Mouse (Mus musculus) ES-Bruce4 (cell line): ENCODE data around the gene Cyp8b1. TPM values are rescaled to one million over a fixed set of nuclear protein-coding genes. Genes with fewer than 3 reads are reported as not detected.

Experiments
- H3K27ac ChIP-seq: 2 replicates; pipeline ENCODE4 v1.5.1; 2012; ENCODE audit warnings: low read length, inconsistent platforms; ENCODE audit not compliant: insufficient read depth
- H3K27me3 ChIP-seq: 2 replicates; pipeline ENCODE4 v1.6.1; 2012; ENCODE audit warnings: mild to moderate bottlenecking, low read length, inconsistent platforms; ENCODE audit not compliant: control insufficient read depth, poor library complexity, insufficient read depth, severe bottlenecking
- H3K36me3 ChIP-seq: 2 replicates; pipeline ENCODE4 v1.6.1; 2012; ENCODE audit warnings: inconsistent platforms, mild to moderate bottlenecking, low read length, moderate library complexity; ENCODE audit not compliant: control insufficient read depth, poor library complexity, insufficient read depth, severe bottlenecking
- H3K4me1 ChIP-seq: one replicate; pipeline ENCODE4 v1.8.1; 2011; ENCODE audit warnings: low read length; ENCODE audit not compliant: control insufficient read depth, insufficient read depth
- H3K4me3 ChIP-seq: 2 replicates; pipeline ENCODE4 v1.5.1; 2011; ENCODE audit warnings: low read depth, mild to moderate bottlenecking, low read length
- H3K9ac ChIP-seq: 2 replicates; pipeline ENCODE4 v1.6.1; 2012; ENCODE audit warnings: low read depth, mild to moderate bottlenecking, inconsistent platforms; ENCODE audit not compliant: poor library complexity, severe bottlenecking
- H3K9me3 ChIP-seq: replicated peaks from 2 replicates; pipeline ENCODE4 v1.6.1; 2012; ENCODE audit warnings: mild to moderate bottlenecking, low read length, inconsistent platforms; ENCODE audit not compliant: control insufficient read depth, poor library complexity, insufficient read depth, severe bottlenecking
- CTCF ChIP-seq: IDR thresholded peaks from one replicate; pipeline ENCODE4 v1.8.1; 2011; ENCODE audit warnings: low read depth, low read length
- EP300 ChIP-seq: IDR thresholded peaks from 2 replicates; pipeline ENCODE4 v1.6.1; 2011; ENCODE audit warnings: low read depth, low read length; ENCODE audit not compliant: insufficient read depth
- POLR2A ChIP-seq: IDR thresholded peaks from one replicate; pipeline ENCODE4 v1.8.1; 2011; ENCODE audit warnings: low read length; ENCODE audit not compliant: insufficient read depth
- polyA plus RNA-seq: library from polyadenylated mRNA; stranded (reverse); fragments of >200 nt; gene quantifications from 2 replicates; pipeline ENCODE4 v1.2.4, GENCODE M21; 2011; ENCODE audit warnings: low read depth; ENCODE audit not compliant: missing spikeins, insufficient read depth, insufficient read length

The Cyp8b1 gene
- not detected in 2 replicates for polyA plus RNA-seq

GRCm38 (mm10) chr9:121916102-121916501 is at the start of gene Cyp8b1:
TSS of gene Cyp8b1 (minus strand) at chr9:121916305.
- Histone ChIP-seq H3K27ac (no peak within 1 kb of the TSS), H3K36me3 (no peaks in the 10 kb centered on the region), H3K9me3 (no peaks in the 10 kb centered on the region), H3K9ac (no peak within 1 kb of the TSS), H3K27me3 (no peaks in the 10 kb centered on the region), H3K4me1 (peaks cover 2% of the 10 kb centered on the region), H3K4me3 (no peak within 1 kb of the TSS)
- TF ChIP-seq POLR2A (no peak), CTCF (no peak), EP300 (no peak)

GRCm38 (mm10) chr9:121964941-121965340 is 48.8 kb upstream of the Cyp8b1 start:
- no peaks in the 10 kb centered on the region for H3K36me3 ChIP-seq
- H3K27me3 ChIP-seq = no peaks in the 10 kb centered on the region
- H3K4me1 ChIP-seq = no peaks in the 10 kb centered on the region
- H3K4me3 ChIP-seq = no peak overlapping the region
- no peak overlapping the region for H3K9ac ChIP-seq
- no peak for TF ChIP-seq CTCF
- no peak for TF ChIP-seq EP300
- no peak for TF ChIP-seq POLR2A
- no peaks in the 10 kb centered on the region for H3K9me3 ChIP-seq
- no peak overlapping the region for H3K27ac ChIP-seq

GRCm38 (mm10) chr9:121959966-121960635 is 44.0 kb upstream of the Cyp8b1 start:
- Histone ChIP-seq H3K4me3 (no peak overlapping the region), H3K27me3 (no peaks in the 10 kb centered on the region), H3K36me3 (no peaks in the 10 kb centered on the region), H3K4me1 (no peaks in the 10 kb centered on the region), H3K27ac (no peak overlapping the region), H3K9ac (no peak overlapping the region), H3K9me3 (no peaks in the 10 kb centered on the region)
- no peak for TF ChIP-seq CTCF
- TF ChIP-seq EP300 = no peak
- no peak for TF ChIP-seq POLR2A

- Histone ChIP-seq H3K36me3 (no peaks in the 10 kb centered on the region), H3K27ac (no peak overlapping the region), H3K4me3 (no peak overlapping the region), H3K9me3 (no peaks in the 10 kb centered on the region), H3K9ac (no peak overlapping the region), H3K27me3 (no peaks in the 10 kb centered on the region), H3K4me1 (no peaks in the 10 kb centered on the region)
- TF ChIP-seq EP300 = no peak
- no peak for TF ChIP-seq POLR2A
- TF ChIP-seq CTCF = no peak
Observed at GRCm38 (mm10) chr9:121952596-121952995, 36.5 kb upstream of the Cyp8b1 start.

- H3K4me3 ChIP-seq = peak overlapping the region; percentile 21
- H3K9me3 ChIP-seq = no peaks in the 10 kb centered on the region
- H3K4me1 ChIP-seq = no peaks in the 10 kb centered on the region
- no peaks in the 10 kb centered on the region for H3K27me3 ChIP-seq
- H3K9ac ChIP-seq = no peak overlapping the region
- H3K27ac ChIP-seq = no peak overlapping the region
- no peak for TF ChIP-seq POLR2A
- TF ChIP-seq CTCF = no peak
- no peak for TF ChIP-seq EP300
- H3K36me3 ChIP-seq = no peaks in the 10 kb centered on the region
Observed at GRCm38 (mm10) chr9:121951114-121951423, 35.0 kb upstream of the Cyp8b1 start.

GRCm38 (mm10) chr9:121950418-121951113 is 34.5 kb upstream of the Cyp8b1 start, which contains the start of gene Fam198a:
TSS of gene Fam198a (plus strand) at chr9:121950988.
- Histone ChIP-seq H3K9ac (no peak within 1 kb of the TSS), H3K9me3 (no peaks in the 10 kb centered on the region), H3K36me3 (no peaks in the 10 kb centered on the region), H3K4me3 (peak within 1 kb of the TSS; percentile 21), H3K27me3 (no peaks in the 10 kb centered on the region), H3K4me1 (no peaks in the 10 kb centered on the region), H3K27ac (no peak within 1 kb of the TSS)
- TF ChIP-seq CTCF (no peak), POLR2A (no peak), EP300 (no peak)
